Mouse (Mus musculus): ENCODE data around the gene Gm20388. TPM values are rescaled to one million over a fixed set of nuclear protein-coding genes. Genes with fewer than 3 reads are reported as not detected.
A peak's percentile ranks its signal among the peaks of the same experiment; 100 is the strongest.

Gm20388 gene
- total and polyA plus RNA-seq, 3 experiments: 0.02 to 0.05 TPM; not detected in 1

DNA sequence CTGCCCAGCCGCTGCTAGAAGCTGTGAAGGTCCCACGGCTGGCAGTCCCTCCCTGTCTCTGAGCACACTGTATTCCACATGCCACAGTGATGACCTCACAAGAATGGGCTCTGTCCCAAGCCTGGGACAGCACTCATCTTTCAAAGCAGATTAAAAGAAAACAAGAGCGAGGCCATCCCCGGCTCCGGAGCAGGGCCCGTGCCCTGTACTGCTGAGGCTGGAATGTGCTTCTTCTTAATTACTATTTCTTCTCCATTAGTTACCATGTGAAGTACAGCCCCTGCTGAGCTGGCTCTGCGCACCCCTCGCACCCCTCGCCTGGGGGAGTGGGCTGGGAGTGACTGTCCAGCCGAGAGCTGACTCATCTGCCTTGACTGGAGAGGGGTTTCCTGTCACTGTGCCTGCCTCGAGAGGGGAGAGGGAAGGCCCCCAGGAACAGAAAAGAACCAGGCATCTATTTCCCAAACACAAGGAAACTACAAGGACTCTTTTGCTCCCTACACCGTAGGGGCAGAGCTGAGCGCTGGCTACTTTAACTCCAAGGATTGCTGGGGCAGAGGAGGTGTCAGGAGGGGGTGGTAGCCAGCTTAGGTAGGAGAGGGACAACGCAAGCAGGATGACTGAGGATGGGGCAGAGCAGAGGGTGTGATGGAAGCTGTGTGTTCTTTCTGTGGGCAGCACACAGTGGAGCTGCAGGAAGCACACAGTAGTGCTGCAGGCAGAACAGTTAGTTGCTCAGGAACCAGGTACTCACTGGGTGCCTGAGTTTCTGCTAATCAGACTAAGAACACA lies 1331.3 kb downstream of the Gm20388 start:
- DNase-seq (ENCODE audit: low spot score): no peak
- H3K36me3 ChIP-seq (replicated peaks): no peaks in the 10 kb centered on the region
- no peak for ATAC-seq (ENCODE audit: extremely low read depth, insufficient number of reproducible peaks, low FRiP score, poor library complexity, severe bottlenecking)
- no peaks in the 10 kb centered on the region for H3K4me1 ChIP-seq (ENCODE audit: insufficient read depth, low read depth, low read length)
- no peaks in the 10 kb centered on the region for H3K27me3 ChIP-seq (ENCODE audit: insufficient read depth, low read length)
- peaks cover 90% of the 10 kb centered on the region for H3K9me3 ChIP-seq (replicated peaks)
- H3K4me3 ChIP-seq (ENCODE audit: low read depth, low read length): peak overlapping the region; percentile 3; the same call in 1 of the 2 replicates
- TF ChIP-seq TAL1 (conservative IDR thresholded peaks at IDR 0.05; ENCODE audit: low read depth, low read length) (no peak), CTCF (IDR thresholded peaks at IDR 0.05; ENCODE audit: low read depth, low read length) (no peak), POLR2AphosphoS5 (IDR thresholded peaks at IDR 0.05; ENCODE audit: insufficient replicate concordance, low read depth, low read length) (no peak), GATA2 (IDR thresholded peaks at IDR 0.05; ENCODE audit: borderline replicate concordance, low read depth, low read length) (no peak), GATA1 (IDR thresholded peaks at IDR 0.05; ENCODE audit: borderline replicate concordance, low read length) (no peak)

DNA sequence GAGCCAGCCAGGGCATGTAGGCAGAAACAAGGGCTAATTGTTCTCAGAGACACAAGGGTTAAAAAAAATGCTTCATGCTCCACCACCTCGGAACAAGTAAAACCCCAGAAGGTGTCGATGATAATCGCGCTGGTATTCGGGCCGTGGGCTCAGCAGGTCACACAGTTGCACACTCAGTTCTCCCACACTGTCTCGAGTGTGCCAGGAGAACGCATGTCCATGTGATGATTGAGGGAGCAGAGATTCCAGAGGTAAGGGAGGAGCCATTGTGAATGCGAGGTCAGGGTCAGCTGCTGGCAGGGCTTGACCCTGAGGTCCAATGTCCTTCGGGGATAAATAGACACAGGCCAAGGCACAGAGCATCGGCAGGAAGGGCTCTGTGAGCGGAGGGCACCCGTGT lies 1332.0 kb downstream of the Gm20388 start:
- TF ChIP-seq GATA2 (IDR thresholded peaks at IDR 0.05; ENCODE audit: borderline replicate concordance, low read depth, low read length) (no peak), TAL1 (conservative IDR thresholded peaks at IDR 0.05; ENCODE audit: low read depth, low read length) (no peak), CTCF (IDR thresholded peaks at IDR 0.05; ENCODE audit: low read depth, low read length) (no peak), GATA1 (IDR thresholded peaks at IDR 0.05; ENCODE audit: borderline replicate concordance, low read length) (no peak), POLR2AphosphoS5 (IDR thresholded peaks at IDR 0.05; ENCODE audit: insufficient replicate concordance, low read depth, low read length) (no peak)
- Histone ChIP-seq H3K36me3 (replicated peaks) (no peaks in the 10 kb centered on the region), H3K9me3 (replicated peaks) (peaks cover 90% of the 10 kb centered on the region), H3K4me1 (ENCODE audit: insufficient read depth, low read depth, low read length) (no peaks in the 10 kb centered on the region), H3K4me3 (ENCODE audit: low read depth, low read length) (no peak overlapping the region), H3K27me3 (ENCODE audit: insufficient read depth, low read length) (no peaks in the 10 kb centered on the region)
- ATAC-seq (ENCODE audit: extremely low read depth, insufficient number of reproducible peaks, low FRiP score, poor library complexity, severe bottlenecking) (no peak), DNase-seq (ENCODE audit: low spot score) (no peak)

GRCm38 (mm10) chr8:121248823-121249222 lies 1338.2 kb downstream of the Gm20388 start:
- DNase-seq (ENCODE audit: low spot score) (no peak), ATAC-seq (ENCODE audit: extremely low read depth, insufficient number of reproducible peaks, low FRiP score, poor library complexity, severe bottlenecking) (no peak)
- peak overlapping the region; percentile 37; the same call in 1 of the 2 replicates for H3K4me3 ChIP-seq (ENCODE audit: low read depth, low read length)
- TF ChIP-seq GATA2 (IDR thresholded peaks at IDR 0.05; ENCODE audit: borderline replicate concordance, low read depth, low read length) (no peak), POLR2AphosphoS5 (IDR thresholded peaks at IDR 0.05; ENCODE audit: insufficient replicate concordance, low read depth, low read length) (no peak), GATA1 (IDR thresholded peaks at IDR 0.05; ENCODE audit: borderline replicate concordance, low read length) (no peak), CTCF (IDR thresholded peaks at IDR 0.05; ENCODE audit: low read depth, low read length) (no peak), TAL1 (conservative IDR thresholded peaks at IDR 0.05; ENCODE audit: low read depth, low read length) (no peak)
- no peaks in the 10 kb centered on the region for H3K4me1 ChIP-seq (ENCODE audit: insufficient read depth, low read depth, low read length)
- H3K27me3 ChIP-seq (ENCODE audit: insufficient read depth, low read length): no peaks in the 10 kb centered on the region
- no peaks in the 10 kb centered on the region for H3K36me3 ChIP-seq (replicated peaks)
- H3K9me3 ChIP-seq (replicated peaks): peaks cover 92% of the 10 kb centered on the region

DNA sequence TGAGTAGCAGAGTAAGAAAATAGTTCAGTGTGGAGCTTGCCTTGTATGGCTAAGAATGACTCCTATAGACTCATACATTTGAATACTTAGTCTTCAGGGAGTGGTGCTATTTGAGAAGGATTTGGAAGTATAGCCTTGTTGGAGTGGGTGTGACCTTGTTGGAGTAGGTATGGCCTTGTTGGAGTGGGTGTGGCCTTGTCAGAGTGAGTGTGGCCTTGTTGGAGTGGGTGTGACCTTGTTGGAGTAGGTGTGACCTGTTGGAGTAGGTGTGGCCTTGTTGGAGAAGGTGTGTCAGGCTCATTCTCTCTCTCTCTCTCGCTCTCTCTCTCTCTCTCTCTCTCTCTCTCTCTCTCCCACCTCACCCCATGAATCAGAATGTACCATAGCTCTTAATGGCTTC lies 1338.8 kb downstream of the Gm20388 start:
- peaks cover 92% of the 10 kb centered on the region for H3K9me3 ChIP-seq (replicated peaks)
- ATAC-seq (ENCODE audit: extremely low read depth, insufficient number of reproducible peaks, low FRiP score, poor library complexity, severe bottlenecking): no peak
- no peak overlapping the region for H3K4me3 ChIP-seq (ENCODE audit: low read depth, low read length)
- DNase-seq (ENCODE audit: low spot score): no peak
- no peaks in the 10 kb centered on the region for H3K36me3 ChIP-seq (replicated peaks)
- H3K27me3 ChIP-seq (ENCODE audit: insufficient read depth, low read length): no peaks in the 10 kb centered on the region
- H3K4me1 ChIP-seq (ENCODE audit: insufficient read depth, low read depth, low read length): no peaks in the 10 kb centered on the region
- TF ChIP-seq TAL1 (conservative IDR thresholded peaks at IDR 0.05; ENCODE audit: low read depth, low read length) (no peak), POLR2AphosphoS5 (IDR thresholded peaks at IDR 0.05; ENCODE audit: insufficient replicate concordance, low read depth, low read length) (no peak), GATA2 (IDR thresholded peaks at IDR 0.05; ENCODE audit: borderline replicate concordance, low read depth, low read length) (no peak), GATA1 (IDR thresholded peaks at IDR 0.05; ENCODE audit: borderline replicate concordance, low read length) (no peak), CTCF (IDR thresholded peaks at IDR 0.05; ENCODE audit: low read depth, low read length) (no peak)

- TF ChIP-seq GATA1 (IDR thresholded peaks at IDR 0.05; ENCODE audit: borderline replicate concordance, low read length) (no peak), CTCF (IDR thresholded peaks at IDR 0.05; ENCODE audit: low read depth, low read length) (no peak), GATA2 (IDR thresholded peaks at IDR 0.05; ENCODE audit: borderline replicate concordance, low read depth, low read length) (no peak), TAL1 (conservative IDR thresholded peaks at IDR 0.05; ENCODE audit: low read depth, low read length) (no peak), POLR2AphosphoS5 (IDR thresholded peaks at IDR 0.05; ENCODE audit: insufficient replicate concordance, low read depth, low read length) (no peak)
- Histone ChIP-seq H3K4me1 (ENCODE audit: insufficient read depth, low read depth, low read length) (no peaks in the 10 kb centered on the region), H3K36me3 (replicated peaks) (no peaks in the 10 kb centered on the region), H3K27me3 (ENCODE audit: insufficient read depth, low read length) (no peaks in the 10 kb centered on the region; the same call in 1 of the 2 replicates), H3K4me3 (ENCODE audit: low read depth, low read length) (0 out of 2 replicates have a peak overlapping the region, but pooled peaks have one; percentile 20), H3K9me3 (replicated peaks) (peaks cover 98% of the 10 kb centered on the region)
- ATAC-seq (ENCODE audit: extremely low read depth, insufficient number of reproducible peaks, low FRiP score, poor library complexity, severe bottlenecking): no peak
- DNase-seq (ENCODE audit: low spot score): no peak
Observed at GRCm38 (mm10) chr8:121251089-121251488, 1340.4 kb downstream of the Gm20388 start.

DNA sequence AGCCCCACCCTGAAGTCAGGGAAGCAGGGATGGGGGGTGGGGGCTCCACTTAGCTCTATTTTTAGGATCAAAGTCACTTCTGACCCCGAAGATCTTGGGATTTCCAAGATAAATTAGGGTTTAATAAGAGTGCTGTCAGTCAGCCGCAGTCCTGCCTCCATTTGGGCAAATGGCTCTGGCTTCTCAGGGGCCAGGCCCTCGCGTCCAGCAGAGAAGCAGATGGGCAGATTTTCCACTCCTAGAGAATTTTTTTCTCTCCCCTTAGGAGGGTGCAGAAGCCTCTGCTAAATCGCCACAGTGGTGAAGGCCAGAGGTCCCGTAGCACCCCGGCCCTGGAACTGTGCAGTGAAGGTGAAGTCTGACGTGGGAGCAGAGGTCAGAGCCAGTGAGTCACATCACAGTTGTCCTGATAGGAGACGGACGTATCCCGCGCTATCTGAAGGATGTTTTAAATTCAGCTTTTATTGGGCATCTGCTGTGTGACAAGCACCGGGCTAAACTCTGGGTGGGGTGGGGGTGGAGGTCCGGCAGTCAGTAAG lies 1345.2 kb downstream of the Gm20388 start:
- no peak for DNase-seq (ENCODE audit: low spot score)
- H3K36me3 ChIP-seq (replicated peaks): no peaks in the 10 kb centered on the region
- no peak for ATAC-seq (ENCODE audit: extremely low read depth, insufficient number of reproducible peaks, low FRiP score, poor library complexity, severe bottlenecking)
- no peak overlapping the region; the same call in 1 of the 2 replicates for H3K4me3 ChIP-seq (ENCODE audit: low read depth, low read length)
- H3K4me1 ChIP-seq (ENCODE audit: insufficient read depth, low read depth, low read length): no peaks in the 10 kb centered on the region
- no peaks in the 10 kb centered on the region; the same call in 1 of the 2 replicates for H3K27me3 ChIP-seq (ENCODE audit: insufficient read depth, low read length)
- no peak for TF ChIP-seq GATA2 (IDR thresholded peaks at IDR 0.05; ENCODE audit: borderline replicate concordance, low read depth, low read length)
- no peak for TF ChIP-seq CTCF (IDR thresholded peaks at IDR 0.05; ENCODE audit: low read depth, low read length)
- TF ChIP-seq GATA1 (IDR thresholded peaks at IDR 0.05; ENCODE audit: borderline replicate concordance, low read length): no peak
- no peak for TF ChIP-seq TAL1 (conservative IDR thresholded peaks at IDR 0.05; ENCODE audit: low read depth, low read length)
- no peak for TF ChIP-seq POLR2AphosphoS5 (IDR thresholded peaks at IDR 0.05; ENCODE audit: insufficient replicate concordance, low read depth, low read length)
- peaks cover 88% of the 10 kb centered on the region for H3K9me3 ChIP-seq (replicated peaks)

Data from G1E (cell line).